Mouse (Mus musculus) ES-Bruce4 (cell line): ENCODE measurements around the gene Slc1a7. TPM values are rescaled to one million over a fixed set of nuclear protein-coding genes. Genes with fewer than 3 reads are reported as not detected.

Source experiments
- H3K27ac ChIP-seq: 2 replicates; pipeline ENCODE4 v1.5.1; 2012; ENCODE audit warnings: low read length, inconsistent platforms; ENCODE audit not compliant: insufficient read depth
- H3K27me3 ChIP-seq: 2 replicates; pipeline ENCODE4 v1.6.1; 2012; ENCODE audit warnings: mild to moderate bottlenecking, low read length, inconsistent platforms; ENCODE audit not compliant: control insufficient read depth, poor library complexity, insufficient read depth, severe bottlenecking
- H3K36me3 ChIP-seq: 2 replicates; pipeline ENCODE4 v1.6.1; 2012; ENCODE audit warnings: inconsistent platforms, mild to moderate bottlenecking, low read length, moderate library complexity; ENCODE audit not compliant: control insufficient read depth, poor library complexity, insufficient read depth, severe bottlenecking
- H3K4me1 ChIP-seq: one replicate; pipeline ENCODE4 v1.8.1; 2011; ENCODE audit warnings: low read length; ENCODE audit not compliant: control insufficient read depth, insufficient read depth
- H3K4me3 ChIP-seq: 2 replicates; pipeline ENCODE4 v1.5.1; 2011; ENCODE audit warnings: low read depth, mild to moderate bottlenecking, low read length
- H3K9ac ChIP-seq: 2 replicates; pipeline ENCODE4 v1.6.1; 2012; ENCODE audit warnings: low read depth, mild to moderate bottlenecking, inconsistent platforms; ENCODE audit not compliant: poor library complexity, severe bottlenecking
- H3K9me3 ChIP-seq: replicated peaks from 2 replicates; pipeline ENCODE4 v1.6.1; 2012; ENCODE audit warnings: mild to moderate bottlenecking, low read length, inconsistent platforms; ENCODE audit not compliant: control insufficient read depth, poor library complexity, insufficient read depth, severe bottlenecking
- CTCF ChIP-seq: IDR thresholded peaks from one replicate; pipeline ENCODE4 v1.8.1; 2011; ENCODE audit warnings: low read depth, low read length
- EP300 ChIP-seq: IDR thresholded peaks from 2 replicates; pipeline ENCODE4 v1.6.1; 2011; ENCODE audit warnings: low read depth, low read length; ENCODE audit not compliant: insufficient read depth
- POLR2A ChIP-seq: IDR thresholded peaks from one replicate; pipeline ENCODE4 v1.8.1; 2011; ENCODE audit warnings: low read length; ENCODE audit not compliant: insufficient read depth
- polyA plus RNA-seq: library from polyadenylated mRNA; stranded (reverse); fragments of >200 nt; gene quantifications from 2 replicates; pipeline ENCODE4 v1.2.4, GENCODE M21; 2011; ENCODE audit warnings: low read depth; ENCODE audit not compliant: missing spikeins, insufficient read depth, insufficient read length

The Slc1a7 gene
- polyA plus RNA-seq, result 0.19 TPM in 1 of 2 replicates, not detected in the other

DNA sequence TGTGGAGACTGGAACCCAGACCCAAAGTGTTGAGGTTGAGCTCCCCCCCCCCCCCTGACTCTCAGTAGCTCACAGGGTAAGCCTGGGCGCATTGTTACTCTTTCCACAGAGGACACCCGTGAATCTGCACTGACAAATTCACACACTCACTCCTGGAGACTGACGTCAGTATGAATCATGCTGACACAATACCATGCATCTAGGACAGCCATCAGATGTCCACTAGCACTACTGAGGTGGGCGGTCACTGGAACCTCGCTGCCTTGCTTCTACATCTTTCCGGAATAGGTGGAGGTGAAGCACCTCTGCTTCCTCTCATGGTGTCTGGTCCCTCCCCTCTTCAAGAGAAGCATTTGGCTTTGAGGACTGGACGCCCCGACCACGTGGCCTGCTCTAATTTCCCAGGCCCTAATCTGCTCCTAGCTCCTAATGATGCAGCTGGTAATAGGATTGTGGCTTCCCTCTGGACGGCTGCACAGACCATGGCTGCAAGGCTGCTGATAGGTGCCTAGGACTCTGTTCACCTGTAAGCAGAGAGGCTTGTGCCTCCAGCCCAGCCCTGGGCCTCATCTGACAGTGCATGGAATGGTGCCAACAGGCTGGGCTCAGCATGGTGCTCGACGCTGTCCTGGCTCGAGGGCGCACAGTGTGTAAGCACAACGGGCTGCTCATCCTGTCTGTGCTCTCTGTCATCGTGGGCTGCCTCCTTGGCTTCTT, at the start of gene Slc1a7:
TSS of gene Slc1a7 (plus strand) at position 367 of the 717 bp plus-strand sequence.
- H3K36me3 ChIP-seq, result no peaks in the 10 kb centered on the region
- H3K27ac ChIP-seq, result no peak within 1 kb of the TSS
- TF ChIP-seq CTCF, result no peak
- no peak for TF ChIP-seq POLR2A
- TF ChIP-seq EP300, result no peak
- H3K4me1 ChIP-seq, result peaks cover 2% of the 10 kb centered on the region
- no peaks in the 10 kb centered on the region for H3K9me3 ChIP-seq
- no peaks in the 10 kb centered on the region for H3K27me3 ChIP-seq
- H3K9ac ChIP-seq, result no peak within 1 kb of the TSS
- H3K4me3 ChIP-seq, result no peak within 1 kb of the TSS

DNA sequence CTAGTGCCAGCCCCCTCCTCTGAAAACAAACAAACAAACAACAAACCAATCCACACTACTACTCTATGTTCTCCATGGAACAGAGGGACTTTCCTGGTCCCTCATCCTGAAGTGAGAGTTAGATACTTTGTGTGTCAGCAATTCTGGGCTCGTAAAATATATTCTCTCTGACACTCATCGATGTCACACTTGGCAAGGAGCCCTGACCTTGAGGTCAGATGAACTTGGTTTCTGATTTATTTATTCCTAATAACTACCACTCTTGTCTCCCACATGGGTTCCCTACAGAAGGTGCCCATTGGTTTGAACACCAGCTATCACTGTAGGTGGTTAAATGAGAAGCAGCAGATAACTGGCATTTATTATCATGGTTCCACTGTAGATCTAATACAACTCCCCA, 47.8 kb upstream of the Slc1a7 start:
- no peaks in the 10 kb centered on the region for H3K9me3 ChIP-seq
- H3K27me3 ChIP-seq, result no peaks in the 10 kb centered on the region
- no peaks in the 10 kb centered on the region for H3K4me1 ChIP-seq
- no peaks in the 10 kb centered on the region for H3K36me3 ChIP-seq
- TF ChIP-seq POLR2A (no peak), EP300 (no peak), CTCF (no peak)
- H3K9ac ChIP-seq, result no peak overlapping the region
- no peak overlapping the region for H3K27ac ChIP-seq
- H3K4me3 ChIP-seq, result no peak overlapping the region

DNA sequence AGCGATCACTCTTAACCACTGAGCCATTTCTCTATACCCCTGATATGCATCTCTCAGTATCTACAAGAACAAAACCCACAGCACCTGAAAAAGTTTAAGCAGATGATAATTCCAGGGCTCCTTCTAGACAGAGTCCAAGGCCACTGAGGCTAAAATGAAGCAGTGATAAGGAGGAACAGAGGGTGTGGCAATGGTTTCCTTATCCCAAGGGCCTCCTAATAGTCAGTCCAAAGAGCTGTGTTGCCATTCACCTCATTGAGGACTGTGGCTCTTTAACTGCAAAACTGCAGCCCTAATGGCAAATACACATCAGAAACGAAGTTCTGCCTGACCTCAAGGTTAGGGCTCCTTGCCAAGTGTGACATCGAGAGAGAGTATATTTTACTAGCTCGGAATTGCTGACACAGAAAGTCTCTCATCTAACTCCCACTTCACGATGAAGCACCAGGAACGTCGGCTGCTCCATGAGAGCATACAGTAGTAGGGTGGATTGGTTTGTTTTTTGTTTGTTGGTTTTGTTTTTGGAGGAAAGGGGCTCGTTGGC, 46.9 kb upstream of the Slc1a7 start:
- Histone ChIP-seq H3K27ac (no peak overlapping the region), H3K36me3 (no peaks in the 10 kb centered on the region), H3K27me3 (no peaks in the 10 kb centered on the region), H3K9me3 (no peaks in the 10 kb centered on the region), H3K9ac (no peak overlapping the region), H3K4me1 (no peaks in the 10 kb centered on the region), H3K4me3 (no peak overlapping the region)
- no peak for TF ChIP-seq POLR2A

DNA sequence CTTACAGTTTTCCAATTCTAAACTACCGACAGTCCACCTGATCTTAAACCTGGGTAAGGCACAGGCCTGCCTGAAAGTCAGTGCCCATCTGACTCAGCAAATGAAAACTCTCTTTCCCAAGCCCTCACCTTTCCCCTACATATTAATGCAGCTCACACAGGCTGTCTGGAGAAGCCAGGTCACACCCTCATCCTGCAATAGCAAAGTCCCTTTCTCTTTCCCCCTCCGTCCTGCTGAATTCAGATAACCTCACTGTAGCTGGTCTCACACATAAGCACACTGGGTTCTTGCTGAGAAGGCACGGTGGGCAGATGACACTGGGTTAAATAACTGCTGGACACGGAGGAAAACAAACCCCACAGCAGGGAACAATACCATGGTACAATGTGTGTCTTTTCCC, 46.2 kb upstream of the Slc1a7 start:
- H3K9ac ChIP-seq, result no peak overlapping the region
- TF ChIP-seq POLR2A, result no peak
- TF ChIP-seq EP300, result no peak
- no peak for TF ChIP-seq CTCF
- H3K4me3 ChIP-seq, result no peak overlapping the region

DNA sequence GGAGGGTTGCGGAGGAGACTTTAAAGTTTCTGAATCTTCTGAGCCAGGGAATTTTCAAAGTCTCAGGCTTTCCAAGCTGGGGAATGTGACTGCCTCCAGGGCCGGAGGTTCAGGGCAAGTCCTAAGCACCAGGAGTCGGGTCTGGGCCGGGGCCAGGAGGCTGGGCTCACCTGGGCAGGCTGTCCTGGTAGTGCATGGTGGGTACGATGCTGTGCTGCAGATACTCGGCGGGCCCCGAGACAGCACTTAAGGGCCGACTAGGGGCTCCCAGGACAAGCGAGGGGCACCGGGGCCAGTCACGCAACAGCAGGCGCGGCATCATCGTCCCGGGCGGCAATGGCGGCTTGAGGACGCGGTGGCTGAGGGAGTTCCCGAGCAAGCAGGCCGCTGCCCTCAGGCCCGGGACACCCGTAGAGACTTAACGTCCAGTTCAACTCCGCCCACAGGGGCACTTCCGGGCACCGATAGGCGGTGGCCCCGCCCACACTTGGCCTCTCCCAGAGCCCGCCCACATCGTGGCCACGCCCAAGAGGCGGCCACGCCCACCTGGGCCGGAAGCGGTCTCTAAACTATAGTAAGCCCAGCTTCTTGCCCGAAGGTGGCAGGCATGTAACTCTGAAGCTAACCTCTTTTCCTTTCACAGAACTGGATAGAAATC, 44.9 kb upstream of the Slc1a7 start, which contains the start of gene Cpt2:
TSS of gene Cpt2 (minus strand) at position 466 of the 658 bp plus-strand sequence.
- H3K27me3 ChIP-seq, result no peaks in the 10 kb centered on the region
- H3K4me3 ChIP-seq, result peak within 1 kb of the TSS; percentile 95
- peak; percentile 79 for TF ChIP-seq POLR2A
- TF ChIP-seq CTCF, result no peak
- no peaks in the 10 kb centered on the region for H3K36me3 ChIP-seq
- H3K9me3 ChIP-seq, result no peaks in the 10 kb centered on the region
- no peak within 1 kb of the TSS for H3K27ac ChIP-seq
- peak within 1 kb of the TSS; percentile 98 for H3K9ac ChIP-seq
- H3K4me1 ChIP-seq, result no peaks in the 10 kb centered on the region

More for the DNA sequence above, 46.2 kb upstream of the Slc1a7 start:
- no peaks in the 10 kb centered on the region for H3K27me3 ChIP-seq
- H3K4me1 ChIP-seq, result no peaks in the 10 kb centered on the region
- no peaks in the 10 kb centered on the region for H3K9me3 ChIP-seq
- no peak overlapping the region for H3K27ac ChIP-seq
- no peaks in the 10 kb centered on the region for H3K36me3 ChIP-seq

DNA sequence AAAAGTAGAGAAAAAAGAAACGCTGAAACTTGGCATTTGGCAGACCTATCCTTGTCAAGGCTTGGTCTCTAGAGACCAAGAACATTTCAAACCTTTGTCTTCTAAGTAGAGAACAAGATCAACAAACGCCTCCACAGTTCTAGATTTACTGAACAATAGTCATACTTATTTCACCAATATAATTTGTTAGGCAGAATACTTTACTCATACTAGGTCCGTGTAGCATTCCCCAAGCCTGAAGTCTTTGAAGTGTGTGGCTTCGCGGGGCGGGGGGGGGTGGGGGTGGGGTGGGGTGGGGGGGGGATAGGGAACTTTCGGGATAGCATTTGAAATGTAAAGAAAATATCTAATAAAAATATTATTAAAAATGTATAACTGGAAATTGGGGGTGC, 44.3 kb upstream of the Slc1a7 start:
- no peaks in the 10 kb centered on the region for H3K4me1 ChIP-seq
- H3K27me3 ChIP-seq, result no peaks in the 10 kb centered on the region
- H3K27ac ChIP-seq, result no peak overlapping the region
- H3K9me3 ChIP-seq, result no peaks in the 10 kb centered on the region
- TF ChIP-seq EP300, result no peak
- no peak for TF ChIP-seq POLR2A
- no peak for TF ChIP-seq CTCF
- H3K4me3 ChIP-seq, result no peak overlapping the region
- H3K9ac ChIP-seq, result no peak overlapping the region
- no peaks in the 10 kb centered on the region for H3K36me3 ChIP-seq
